Mouse (Mus musculus) E14TG2a.4 (cell line): ENCODE data around the gene Ostm1.

ENCODE experiments used
- CTCF ChIP-seq: conservative IDR thresholded peaks from 2 replicates; pipeline ENCODE4 v1.5.1; 2014; ENCODE audit warnings: low read length
- NANOG ChIP-seq: IDR thresholded peaks from 2 replicates; pipeline ENCODE4 v1.6.1; 2014; ENCODE audit warnings: borderline replicate concordance, low read length, mixed read lengths
- POU5F1 ChIP-seq: IDR thresholded peaks from 2 replicates; pipeline ENCODE4 v1.6.1; 2014; ENCODE audit warnings: low read length, borderline replicate concordance

DNA sequence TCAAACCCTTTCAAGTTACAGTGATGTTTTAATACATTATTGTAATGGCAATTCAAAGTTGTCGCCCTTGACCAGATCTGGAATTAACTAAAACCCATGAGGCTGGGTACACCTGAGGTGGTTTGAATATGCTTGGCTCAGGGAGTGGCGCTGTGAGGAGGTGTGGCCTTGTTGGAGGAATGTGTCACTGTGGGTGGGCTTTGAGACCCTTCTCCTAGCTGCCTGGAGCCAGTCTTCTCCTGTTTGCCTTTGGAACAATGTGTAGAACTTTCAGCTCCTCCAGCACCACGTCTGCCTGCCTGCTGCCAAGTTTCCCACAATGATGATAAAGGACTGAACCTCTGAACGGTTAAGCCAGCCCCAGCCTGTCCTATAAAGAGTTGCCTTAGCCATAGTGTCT lies 62.7 kb downstream of the Ostm1 start:
- TF ChIP-seq CTCF (no peak), POU5F1 (no peak), NANOG (no peak)
